Mouse (Mus musculus) intestine, postnatal 0 days (tissue): ENCODE measurements around the gene Dock7. TPM values are rescaled to one million over a fixed set of nuclear protein-coding genes. Genes with fewer than 3 reads are reported as not detected.
A peak's percentile ranks its signal among the peaks of the same experiment; 100 is the strongest.

Experiments used
- ATAC-seq: fragments of 200-750 bp; cut with Nextera tagmentation; 2 replicates; pipeline ENCODE4 v1.8.0; 2017; ENCODE audit warnings: mild to moderate bottlenecking, moderate TSS enrichment, moderate library complexity
- H3K27ac ChIP-seq: fragments of 300-500 bp; sonication (generic); 2 replicates; pipeline ENCODE4 v1.5.1; 2014; ENCODE audit warnings: mild to moderate bottlenecking, low read depth, low read length, moderate library complexity
- H3K27me3 ChIP-seq: fragments of 300-500 bp; sonication (generic); replicated peaks from 2 replicates; pipeline ENCODE4 v1.6.1; 2014; ENCODE audit warnings: low read length, mixed read lengths; ENCODE audit not compliant: control insufficient read depth, insufficient read depth
- H3K36me3 ChIP-seq: fragments of 300-500 bp; sonication (generic); 2 replicates; pipeline ENCODE4 v1.6.1; 2014; ENCODE audit warnings: mild to moderate bottlenecking, moderate library complexity; ENCODE audit not compliant: control insufficient read depth, insufficient read depth
- H3K4me1 ChIP-seq: fragments of 300-500 bp; sonication (generic); replicated peaks from 2 replicates; pipeline ENCODE4 v1.6.1; 2014; ENCODE audit warnings: antibody characterized with exemption, low read length, mixed read lengths; ENCODE audit not compliant: control insufficient read depth, insufficient read depth
- H3K4me2 ChIP-seq: fragments of 300-500 bp; sonication (generic); replicated peaks from 2 replicates; pipeline ENCODE4 v1.6.1; 2014; ENCODE audit warnings: low read depth, mild to moderate bottlenecking, moderate library complexity
- H3K4me3 ChIP-seq: fragments of 300-500 bp; sonication (generic); 2 replicates; pipeline ENCODE4 v1.5.1; 2014; ENCODE audit warnings: low read depth, low read length
- H3K9ac ChIP-seq: fragments of 300-500 bp; sonication (generic); 2 replicates; pipeline ENCODE4 v1.6.1; 2014; ENCODE audit warnings: mild to moderate bottlenecking, low read depth, low read length
- H3K9me3 ChIP-seq: fragments of 300-500 bp; sonication (generic); 2 replicates; pipeline ENCODE4 v1.6.1; 2016; ENCODE audit warnings: mixed run types; ENCODE audit not compliant: control insufficient read depth
- CTCF ChIP-seq: sonication (generic); IDR thresholded peaks from 2 replicates; pipeline ENCODE4 v1.5.1; 2016; ENCODE audit warnings: low read depth, mild to moderate bottlenecking, control low read depth, antibody characterized with exemption, moderate library complexity
- WGBS: fragments of 180-500 bp; shearing (Covaris S2); extraction: QIAGEN DNeasy Blood & Tissue Kit; methylation state at CpG from one replicate; pipeline ENCODE4 v1.1.7; 2014; 5-methylcytosine and 5-hydroxymethylcytosine counted together
- polyA plus RNA-seq: library from polyadenylated mRNA; unstranded; fragments of >200 nt; fragmentation: Nextera tagmentation; extraction: Ambion mirVana; gene quantifications from 2 replicates; pipeline ENCODE4 v1.2.1, GENCODE M21; 2015

Dock7 gene
- polyA plus RNA-seq, 1 experiment from 2014 or later, result 18.7 TPM

- Histone ChIP-seq H3K4me1 (no peaks in the 10 kb centered on the region; the same call in none of the 2 replicates), H3K36me3 (no peaks in the 10 kb centered on the region), H3K9ac (no peak overlapping the region), H3K27ac (no peak overlapping the region), H3K4me3 (no peak overlapping the region), H3K9me3 (no peaks in the 10 kb centered on the region), H3K4me2 (no peak overlapping the region), H3K27me3 (no peaks in the 10 kb centered on the region)
- TF ChIP-seq CTCF, result no peak
- no peak for ATAC-seq
- 81% methylated on average over 3 of the region's 3 CpGs for WGBS
Measured at GRCm38 (mm10) chr4:99111670-99112069, 9.0 kb downstream of the Dock7 start.

DNA sequence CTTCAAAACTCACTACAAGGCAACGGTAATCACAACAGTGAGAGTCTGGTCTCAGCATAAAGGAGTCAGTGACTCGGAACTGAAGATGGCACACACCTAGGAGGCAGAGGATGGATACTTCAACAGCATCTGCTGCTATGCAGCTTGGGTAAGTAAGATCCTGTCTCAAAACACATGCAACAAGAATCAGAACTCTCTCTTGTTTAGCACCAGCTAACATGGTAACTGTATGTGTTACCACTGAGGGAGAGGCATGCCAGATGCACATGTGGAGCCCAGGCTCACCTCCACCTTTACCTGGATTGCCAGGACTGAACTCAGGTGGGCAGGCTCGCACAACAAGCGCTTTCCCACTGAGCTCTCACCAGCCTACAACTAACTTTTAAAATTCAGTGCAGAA lies 11.9 kb downstream of the Dock7 start:
- Histone ChIP-seq H3K9ac (no peak overlapping the region), H3K4me1 (no peaks in the 10 kb centered on the region; the same call in 1 of the 2 replicates), H3K27me3 (no peaks in the 10 kb centered on the region), H3K4me2 (no peak overlapping the region), H3K27ac (no peak overlapping the region), H3K9me3 (no peaks in the 10 kb centered on the region), H3K36me3 (no peaks in the 10 kb centered on the region), H3K4me3 (no peak overlapping the region)
- WGBS, result 94% methylated on average over 4 of the region's 4 CpGs
- no peak for TF ChIP-seq CTCF
- ATAC-seq, result no peak

DNA sequence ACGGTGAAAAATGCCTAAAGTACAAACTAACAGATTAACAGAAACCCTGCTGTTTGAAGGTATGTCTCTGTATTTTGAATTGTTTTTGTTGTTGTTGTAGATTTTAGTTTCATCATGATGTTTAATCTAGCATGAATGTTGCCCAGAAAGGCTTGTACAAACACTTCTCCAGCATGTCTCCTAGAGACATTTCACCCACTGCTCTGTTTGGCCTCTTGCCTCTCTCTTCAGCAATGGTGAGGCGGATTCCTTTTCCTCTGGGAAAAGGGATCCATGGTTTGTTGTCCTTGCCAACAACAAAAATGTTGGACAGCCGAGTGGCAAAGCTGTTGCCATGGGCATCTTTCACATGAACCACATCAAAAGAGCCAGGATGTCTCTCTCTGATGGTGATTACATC lies 17.9 kb downstream of the Dock7 start:
- Histone ChIP-seq H3K4me2 (no peak overlapping the region), H3K27me3 (no peaks in the 10 kb centered on the region), H3K9me3 (no peaks in the 10 kb centered on the region), H3K27ac (no peak overlapping the region), H3K9ac (no peak overlapping the region), H3K4me1 (no peaks in the 10 kb centered on the region), H3K4me3 (no peak overlapping the region), H3K36me3 (no peaks in the 10 kb centered on the region)
- no peak for ATAC-seq
- 93% methylated on average over 3 of the region's 3 CpGs for WGBS
- TF ChIP-seq CTCF, result no peak

DNA sequence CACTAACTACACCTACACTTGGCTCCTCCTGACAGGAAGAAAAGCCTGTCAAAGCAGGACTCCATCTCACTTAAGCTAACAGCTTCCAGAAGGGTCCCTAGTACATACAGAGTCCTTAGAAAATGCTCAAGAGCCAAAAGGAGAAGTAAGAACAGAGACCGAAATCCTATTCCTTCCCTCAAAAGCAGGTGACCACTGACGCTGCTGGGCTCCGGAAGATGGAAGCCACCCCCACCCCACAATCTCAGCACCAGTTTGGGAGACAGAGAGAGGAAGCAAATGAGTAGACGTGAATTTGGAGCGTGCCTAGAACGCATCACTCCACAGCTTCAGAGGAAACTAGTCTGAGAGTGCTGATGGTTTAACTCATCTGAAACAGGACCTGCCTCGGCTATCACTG lies 20.0 kb downstream of the Dock7 start:
- WGBS, result 85% methylated on average over 7 of the region's 7 CpGs
- Histone ChIP-seq H3K27me3 (no peaks in the 10 kb centered on the region), H3K4me1 (no peaks in the 10 kb centered on the region), H3K4me2 (no peak overlapping the region), H3K4me3 (no peak overlapping the region), H3K36me3 (no peaks in the 10 kb centered on the region), H3K9ac (no peak overlapping the region), H3K9me3 (no peaks in the 10 kb centered on the region), H3K27ac (no peak overlapping the region)
- TF ChIP-seq CTCF, result no peak
- no peak for ATAC-seq

- Histone ChIP-seq H3K9ac (no peak overlapping the region), H3K4me1 (peaks cover 6% of the 10 kb centered on the region; the same call in 1 of the 2 replicates), H3K36me3 (peaks cover 4% of the 10 kb centered on the region; the same call in 1 of the 2 replicates), H3K27me3 (no peaks in the 10 kb centered on the region), H3K4me2 (peak overlapping the region; percentile 25), H3K4me3 (no peak overlapping the region), H3K9me3 (no peaks in the 10 kb centered on the region), H3K27ac (peak overlapping the region; percentile 42; the same call in 1 of the 2 replicates)
- WGBS, result 43% methylated on average over 3 of the region's 3 CpGs
- no peak for TF ChIP-seq CTCF
- peak; percentile 54 for ATAC-seq
Measured at GRCm38 (mm10) chr4:99091777-99092176, 28.9 kb downstream of the Dock7 start.

- H3K4me1 ChIP-seq, result peaks cover 6% of the 10 kb centered on the region; the same call in 1 of the 2 replicates
- ATAC-seq, result peak; percentile 81
- H3K27me3 ChIP-seq, result no peaks in the 10 kb centered on the region
- H3K27ac ChIP-seq, result peak overlapping the region; percentile 42; the same call in 1 of the 2 replicates
- no peaks in the 10 kb centered on the region for H3K9me3 ChIP-seq
- no peak overlapping the region for H3K4me3 ChIP-seq
- no peak for TF ChIP-seq CTCF
- H3K4me2 ChIP-seq, result peak overlapping the region; percentile 25
- WGBS, result 18% methylated on average over 3 of the region's 3 CpGs
- no peak overlapping the region for H3K9ac ChIP-seq
- H3K36me3 ChIP-seq, result peaks cover 4% of the 10 kb centered on the region; the same call in 1 of the 2 replicates
Measured at GRCm38 (mm10) chr4:99091151-99091701, 29.5 kb downstream of the Dock7 start.
